Mouse (Mus musculus): ENCODE results near the gene Zmiz1. TPM values are rescaled to one million over a fixed set of nuclear protein-coding genes. Genes with fewer than 3 reads are reported as not detected.

The Zmiz1 gene
- total RNA-seq, 2 experiments from 2014 or later: 86.3 to 88.2 TPM

DNA sequence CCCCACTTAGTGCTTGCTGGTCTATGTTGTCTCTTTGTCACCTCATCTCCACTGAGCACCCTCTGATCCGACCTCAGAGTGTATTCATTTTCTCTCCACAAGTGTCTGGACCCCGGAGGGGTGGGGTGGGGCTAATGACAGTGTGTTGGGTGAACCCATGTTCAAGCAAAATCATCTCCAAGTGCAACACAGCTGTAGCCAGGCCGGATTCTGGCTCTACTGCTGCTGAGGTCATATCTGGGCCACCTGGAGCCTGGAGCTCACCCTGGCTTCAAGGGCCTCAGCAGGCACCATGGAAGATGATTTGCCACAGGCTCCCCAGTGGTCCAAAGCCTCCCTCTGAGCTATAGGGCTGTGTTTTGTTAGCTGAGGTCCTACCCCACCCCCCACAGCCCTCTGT lies 52.6 kb downstream of the Zmiz1 start:
- no peak for DNase-seq (ENCODE audit: low spot score in 2 of 2)

DNA sequence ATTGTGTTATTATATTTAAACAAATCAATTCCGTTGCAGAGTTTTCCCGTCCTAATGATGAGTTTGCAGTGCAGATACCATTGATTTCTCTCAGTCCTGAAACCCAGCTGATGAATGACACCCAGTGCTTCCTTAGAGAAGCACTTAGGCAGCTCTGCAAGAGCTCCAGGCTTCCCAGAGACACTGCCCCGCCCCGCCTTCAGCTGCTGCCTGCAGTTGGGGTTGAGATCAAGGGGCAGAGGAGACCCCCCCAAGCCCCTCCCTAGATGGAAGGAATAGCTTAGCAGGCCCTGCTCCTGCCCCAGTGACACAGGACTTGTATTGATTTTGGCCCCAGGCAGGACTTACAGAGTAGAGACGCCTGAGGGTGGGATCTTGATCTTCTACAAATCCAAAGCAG lies 53.0 kb downstream of the Zmiz1 start:
- no peak for DNase-seq (ENCODE audit: low spot score in 2 of 2)

DNA sequence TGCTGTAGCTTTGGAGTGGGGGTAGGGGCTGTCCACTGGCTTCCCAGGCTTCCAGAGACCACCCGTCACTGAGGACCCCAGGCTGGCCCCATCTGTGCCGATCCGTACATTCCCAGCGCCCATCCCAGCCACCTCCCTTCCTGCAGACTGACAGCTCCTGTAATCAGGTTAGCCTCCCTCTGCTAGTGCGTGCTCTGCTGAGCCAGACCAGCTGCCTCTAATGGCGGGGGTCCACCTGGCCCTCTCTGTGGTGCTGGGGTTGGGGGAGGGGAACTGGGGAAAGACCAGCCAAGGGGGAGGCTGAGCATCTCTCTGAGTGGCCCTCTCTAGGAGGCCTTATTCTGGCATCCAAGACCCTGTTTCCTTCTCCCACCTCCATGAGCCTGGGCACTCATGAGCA lies 53.8 kb downstream of the Zmiz1 start:
- no peak for DNase-seq (ENCODE audit: low spot score in 2 of 2)

DNA sequence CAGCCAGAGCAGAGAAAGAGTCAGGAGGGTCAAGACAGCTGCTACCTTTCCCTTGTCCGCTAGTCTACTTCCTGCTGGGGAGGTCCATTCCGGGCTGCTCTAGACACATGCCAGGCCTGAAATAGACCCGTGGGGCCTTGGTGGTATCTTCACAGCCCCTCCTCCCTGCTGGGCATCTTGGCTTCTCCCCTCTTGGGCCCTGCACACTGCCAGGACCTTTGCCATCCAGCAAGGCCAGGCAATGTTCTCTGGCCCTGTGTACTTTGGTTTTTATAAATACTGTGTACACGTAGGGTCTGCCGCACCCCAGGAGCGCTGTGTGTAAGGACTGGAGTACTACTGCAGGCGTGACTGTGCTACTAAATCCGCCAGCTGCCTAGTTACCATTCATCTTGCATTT lies 54.5 kb downstream of the Zmiz1 start:
- DNase-seq (ENCODE audit: low spot score in 2 of 2): no peak

DNA sequence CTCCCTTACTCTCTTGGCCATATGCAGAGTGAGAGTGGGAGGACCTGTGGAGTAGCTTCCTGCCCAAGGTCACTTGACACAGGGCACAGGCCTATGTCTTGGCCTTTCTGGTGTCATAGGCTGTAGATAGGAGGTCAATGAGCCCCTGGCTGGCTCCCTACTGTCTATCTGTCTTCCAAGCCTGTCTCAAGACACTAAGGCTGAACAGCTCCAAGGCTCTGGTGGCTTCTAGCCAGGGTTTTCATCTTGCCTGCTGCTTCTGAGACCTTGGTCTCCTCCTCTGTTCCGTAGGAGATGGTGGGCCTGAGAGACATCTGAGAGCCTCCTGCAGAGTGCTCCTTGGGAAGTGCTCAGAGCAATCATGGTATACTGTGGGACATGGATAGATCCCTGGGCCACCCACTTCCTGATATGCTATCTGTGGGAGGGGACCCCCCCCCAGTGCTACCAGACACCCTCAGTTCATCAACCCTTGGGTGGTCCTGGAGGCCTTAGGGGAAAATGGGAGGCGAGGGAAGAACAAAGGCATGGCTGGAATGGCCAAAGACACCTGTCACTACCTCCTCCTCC lies 56.0 kb downstream of the Zmiz1 start:
- no peak for DNase-seq (ENCODE audit: low spot score in 2 of 2)

DNA sequence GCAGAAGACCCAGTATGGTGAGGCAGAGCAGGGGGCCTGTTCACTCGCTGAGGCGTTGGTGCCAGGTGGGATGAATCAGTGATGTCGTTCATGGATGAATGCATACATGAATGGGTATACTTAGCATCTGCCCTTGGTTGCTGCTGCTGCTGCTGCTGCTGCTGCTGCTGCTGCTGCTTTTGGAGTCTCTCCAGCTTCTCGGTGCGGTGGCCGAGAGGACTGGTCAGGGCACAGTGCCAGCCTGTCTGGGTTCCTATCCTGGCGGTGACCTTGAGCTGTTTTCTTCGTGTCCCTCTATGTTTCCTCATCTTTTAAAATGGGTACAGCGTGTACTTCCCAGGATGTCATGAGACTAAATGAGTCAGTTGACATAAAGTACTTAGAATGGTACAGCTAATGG lies 56.9 kb downstream of the Zmiz1 start:
- no peak for DNase-seq (ENCODE audit: low spot score in 2 of 2)

DNA sequence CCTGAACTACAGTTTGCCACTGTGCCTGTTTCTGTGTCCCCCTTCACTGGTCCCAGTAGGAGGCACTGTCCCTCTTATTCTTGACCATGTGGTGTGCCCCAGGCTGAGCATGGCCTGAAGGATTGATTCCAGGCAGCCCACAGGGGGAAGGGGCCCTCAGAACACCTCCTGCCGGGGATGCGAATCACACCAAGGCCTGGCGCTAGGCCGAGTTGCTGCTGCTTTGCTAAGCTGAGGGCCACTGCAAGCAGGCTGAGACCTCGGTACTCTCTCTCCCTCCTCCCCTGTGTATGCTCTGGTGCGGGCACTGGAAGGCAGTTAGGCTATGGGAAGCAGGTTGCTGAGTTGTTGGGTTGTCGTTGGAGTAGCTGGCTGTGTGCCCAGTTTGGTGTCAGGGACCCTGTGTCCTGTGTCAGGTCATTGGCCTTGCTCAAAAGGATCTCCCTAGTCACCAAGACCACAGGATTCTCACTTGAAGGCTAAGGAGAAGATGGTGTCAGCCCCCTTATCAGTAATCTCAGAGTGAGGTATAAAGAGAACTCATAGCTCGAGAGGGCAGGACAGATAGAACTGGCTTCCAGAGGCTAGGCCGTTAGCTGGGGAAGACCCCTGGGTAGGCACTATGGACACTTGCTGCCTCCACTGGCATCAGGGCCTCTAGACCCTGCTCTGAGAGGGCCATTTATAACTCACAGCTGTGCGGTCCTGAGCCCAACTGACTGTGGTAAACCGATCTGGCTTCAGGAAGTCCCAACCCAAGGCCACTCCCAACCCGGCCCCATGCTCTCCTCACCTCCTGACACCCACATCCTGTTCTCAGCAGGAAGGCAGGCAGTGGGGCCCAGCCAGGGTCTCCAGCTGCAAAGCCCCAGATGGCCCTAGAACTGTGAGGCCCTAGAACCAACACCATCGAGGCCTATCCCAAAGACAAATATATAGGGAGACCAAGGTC lies 57.9 kb downstream of the Zmiz1 start:
- DNase-seq (ENCODE audit: low spot score in 2 of 2): no peak

DNA sequence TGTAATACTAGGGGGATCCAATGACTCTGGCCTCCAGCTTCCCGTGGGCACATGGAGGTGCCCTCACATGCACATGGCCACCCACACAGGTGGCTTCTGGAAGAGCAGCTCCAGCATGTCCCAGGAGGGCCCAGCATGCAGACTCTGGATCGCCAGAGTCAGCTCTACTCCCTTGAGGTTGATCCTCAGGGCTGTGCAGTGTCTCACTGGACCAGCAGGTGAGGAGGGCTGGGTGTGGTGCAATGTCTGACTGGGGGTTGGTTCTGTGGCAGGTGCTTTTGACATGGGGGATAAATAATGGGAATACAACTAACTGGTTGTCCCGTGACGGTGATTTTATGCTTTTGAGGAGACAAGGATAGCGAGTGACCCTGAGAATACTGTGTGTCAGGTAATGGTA lies 59.7 kb downstream of the Zmiz1 start:
- DNase-seq (ENCODE audit: low spot score in 2 of 2): no peak

DNA sequence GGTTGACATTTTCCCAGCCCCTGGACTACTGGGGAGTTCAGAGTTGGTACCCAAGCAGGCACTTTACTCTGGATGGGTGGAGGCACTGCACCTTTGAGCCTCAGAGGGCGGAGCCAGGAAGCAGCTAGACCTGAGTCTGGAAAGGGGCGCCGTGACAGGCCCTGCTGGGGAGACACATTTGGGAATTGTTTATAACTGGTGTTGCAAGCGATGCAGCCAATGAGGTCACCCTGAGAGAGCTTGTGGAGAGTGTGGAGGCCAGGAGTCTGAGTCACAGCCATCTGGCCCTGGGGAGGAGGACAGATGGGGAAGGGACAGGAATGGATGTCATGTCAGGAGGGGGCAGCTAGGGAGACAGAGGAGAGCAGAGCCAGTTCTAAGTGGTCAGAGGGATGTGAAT lies 60.7 kb downstream of the Zmiz1 start:
- peak in 1 of 2 experiments; percentile 44 for DNase-seq (ENCODE audit: low spot score in 2 of 2)

DNA sequence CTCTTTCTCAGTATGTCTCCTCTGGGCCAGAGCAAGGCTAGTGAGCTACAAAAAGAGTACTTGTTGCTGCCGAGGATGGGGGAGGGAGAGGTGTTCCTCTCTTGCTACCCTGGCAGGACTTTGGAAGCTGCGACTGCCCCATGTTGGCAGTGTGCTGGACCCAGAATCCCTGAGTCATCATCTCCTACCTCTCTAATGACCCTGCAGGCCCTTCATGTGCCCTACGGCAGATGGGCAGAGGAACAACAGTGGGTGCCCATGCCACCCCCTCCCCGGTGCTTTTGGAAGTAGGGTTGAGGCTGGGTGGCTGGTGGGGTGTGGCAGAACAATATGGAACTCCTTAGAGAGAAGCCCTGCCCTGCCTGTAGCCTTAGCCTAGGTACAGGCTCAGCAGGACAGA lies 61.6 kb downstream of the Zmiz1 start:
- no peak for DNase-seq (ENCODE audit: low spot score in 2 of 2)

DNA sequence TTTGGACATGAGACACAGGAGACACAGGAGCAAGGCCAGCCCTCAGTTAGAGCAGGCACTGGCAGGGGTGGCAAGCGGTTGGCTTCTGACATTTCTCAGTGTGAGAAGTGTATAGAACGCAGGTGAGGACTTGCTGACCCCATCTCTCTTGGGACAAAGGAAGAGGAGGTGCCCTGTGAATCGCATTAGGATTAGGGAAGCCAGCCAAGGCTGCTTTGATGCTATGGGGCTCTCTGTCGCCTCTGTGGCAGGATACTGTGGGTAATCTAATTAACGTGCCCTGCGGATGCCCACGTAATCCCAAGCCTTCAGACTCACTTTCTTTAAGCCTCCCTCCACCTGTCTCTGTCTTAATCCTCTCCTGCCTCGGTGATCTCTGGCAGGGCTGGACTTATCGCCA lies 62.0 kb downstream of the Zmiz1 start:
- DNase-seq (ENCODE audit: low spot score in 2 of 2): no peak

DNA sequence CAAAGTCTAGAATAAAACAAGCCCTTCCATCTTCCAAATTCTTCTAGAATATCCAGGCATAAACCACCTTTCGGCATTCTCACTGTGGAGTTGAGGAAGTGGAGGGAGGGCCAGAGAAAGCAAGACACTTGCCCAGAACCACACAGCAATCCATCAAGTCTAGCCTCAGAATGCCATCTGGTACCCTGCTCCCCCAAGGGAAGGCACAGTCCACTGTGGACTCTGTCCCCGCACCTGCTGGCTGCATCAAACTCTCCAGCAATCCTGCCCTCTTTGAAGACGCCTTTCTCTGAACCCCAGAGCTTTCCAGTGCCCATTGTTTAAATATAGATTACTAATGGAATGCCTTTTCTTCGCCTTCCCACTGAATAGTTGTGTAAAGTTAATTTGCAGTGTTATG lies 62.5 kb downstream of the Zmiz1 start:
- no peak for DNase-seq (ENCODE audit: low spot score in 2 of 2)

DNA sequence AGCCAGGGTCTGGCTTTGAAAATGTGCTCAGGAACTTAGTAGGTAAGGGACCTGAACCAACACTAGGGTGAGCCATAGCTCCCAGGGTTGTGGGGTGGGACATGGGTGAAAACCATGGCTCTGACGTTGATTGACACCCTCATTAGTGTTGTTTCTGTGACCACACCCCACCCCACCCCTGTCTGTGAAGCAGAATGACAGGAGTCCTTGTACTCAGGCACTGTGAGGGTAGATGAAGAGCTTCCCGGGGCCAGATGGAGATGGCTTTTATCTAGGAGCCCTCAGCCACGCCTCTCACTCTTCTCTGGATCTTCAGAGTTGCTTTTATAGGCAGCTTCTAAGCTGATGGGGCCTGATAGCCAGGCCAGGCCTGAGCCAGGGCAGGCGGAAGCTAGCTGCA lies 63.4 kb downstream of the Zmiz1 start:
- DNase-seq (ENCODE audit: low spot score in 2 of 2): no peak

DNA sequence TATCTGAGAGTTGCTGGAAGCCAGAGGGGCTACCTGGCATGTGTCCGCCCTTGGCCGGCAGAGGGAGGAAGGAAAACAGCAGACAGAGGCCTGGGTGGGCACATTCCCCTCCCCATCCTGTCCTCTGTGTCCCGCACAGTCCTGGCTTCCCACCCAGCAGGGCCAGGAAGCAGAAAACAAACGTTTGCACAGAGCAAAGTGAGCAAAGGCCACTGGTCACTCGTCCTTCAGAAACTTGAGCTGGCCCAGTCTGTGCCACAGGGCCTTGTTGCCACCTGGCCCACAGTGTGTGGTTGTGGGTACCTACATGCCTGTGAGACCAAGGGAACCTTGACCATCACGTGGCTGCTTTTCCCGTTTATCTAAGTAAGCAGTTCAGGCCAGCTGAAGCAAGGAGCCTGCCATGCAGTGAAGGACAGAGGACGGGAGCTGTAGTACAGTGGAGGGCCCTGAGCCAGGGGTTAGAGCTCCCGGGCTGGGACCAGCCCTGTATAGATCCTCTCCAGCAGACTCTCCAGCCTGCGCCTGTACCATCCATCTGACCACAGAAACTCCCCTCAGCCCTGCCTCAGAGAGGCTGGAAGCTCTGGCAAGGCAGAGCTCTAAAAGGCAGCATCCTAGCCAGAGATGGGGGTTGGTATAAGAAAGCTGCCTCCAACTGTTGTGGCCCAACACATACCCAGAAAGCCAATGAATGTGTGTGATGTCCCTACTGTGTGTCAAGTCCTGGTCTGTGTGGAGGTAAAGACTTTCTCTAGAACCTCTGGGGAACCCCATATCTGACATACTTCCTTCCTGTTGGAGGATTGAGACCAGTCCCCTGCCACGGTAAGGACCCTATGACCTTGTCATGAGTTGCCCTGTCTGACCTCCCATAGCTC lies 64.5 kb downstream of the Zmiz1 start:
- no peak for DNase-seq (ENCODE audit: low spot score in 2 of 2)

DNA sequence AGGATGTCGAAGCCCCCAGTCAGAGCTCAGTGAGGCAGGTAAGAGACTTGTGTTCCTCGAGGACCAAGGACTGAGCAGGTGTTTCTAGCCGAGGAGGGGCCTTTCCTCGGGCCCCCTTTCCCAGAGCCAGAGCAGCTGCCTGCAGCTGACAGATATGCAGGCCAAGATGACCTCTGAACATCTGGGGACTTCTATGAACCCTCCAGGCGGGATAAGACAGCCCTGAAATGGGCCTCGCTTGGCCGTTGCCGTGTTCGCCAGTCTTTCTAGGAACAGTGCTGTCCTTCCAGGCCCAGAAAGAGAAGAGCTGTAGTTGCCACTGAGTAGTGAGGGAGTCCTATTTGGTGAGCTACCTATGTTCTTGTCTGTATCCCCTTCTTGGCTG lies 65.1 kb downstream of the Zmiz1 start:
- DNase-seq (ENCODE audit: low spot score in 2 of 2): no peak

DNA sequence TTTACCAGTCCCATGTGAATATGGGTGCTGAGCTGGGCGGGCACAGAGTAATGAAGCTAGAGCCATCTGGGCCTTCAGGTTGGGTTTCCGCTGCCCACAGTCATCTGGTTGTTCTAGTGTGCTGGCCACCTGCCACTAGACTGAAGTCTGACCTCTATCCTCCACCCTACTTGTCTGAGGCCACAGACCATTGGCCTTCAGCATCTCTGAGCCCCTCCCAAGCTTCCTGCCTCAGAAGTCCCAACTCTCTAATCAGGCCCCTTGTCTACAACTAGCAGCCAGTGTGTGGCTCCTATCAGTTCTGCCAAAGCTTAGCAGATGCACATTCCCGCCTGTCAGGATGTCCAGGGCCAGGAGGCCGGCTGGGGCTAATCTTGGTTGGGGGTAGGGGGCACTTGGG lies 65.9 kb downstream of the Zmiz1 start:
- DNase-seq (ENCODE audit: low spot score in 2 of 2): no peak

DNA sequence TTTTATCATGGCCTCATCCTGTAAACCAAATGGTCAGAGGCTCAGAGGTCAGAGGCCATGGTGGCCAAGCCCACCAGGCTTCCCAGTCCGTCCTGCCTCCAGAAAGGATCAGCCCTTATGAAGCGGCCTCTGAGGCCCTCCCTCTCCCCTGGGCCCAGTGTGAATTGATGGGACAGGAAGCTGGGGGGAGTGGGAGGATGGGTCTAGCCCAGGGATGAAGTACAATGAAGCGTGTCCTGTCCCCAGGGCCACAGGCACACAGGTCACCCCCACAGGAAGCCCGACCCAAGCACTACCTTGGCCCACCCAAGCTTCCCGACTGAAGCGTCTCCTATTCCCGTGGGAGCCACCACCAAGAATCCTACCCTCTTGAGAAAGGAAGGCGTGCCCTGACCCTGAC lies 66.7 kb downstream of the Zmiz1 start:
- no peak for DNase-seq (ENCODE audit: low spot score in 2 of 2)

DNA sequence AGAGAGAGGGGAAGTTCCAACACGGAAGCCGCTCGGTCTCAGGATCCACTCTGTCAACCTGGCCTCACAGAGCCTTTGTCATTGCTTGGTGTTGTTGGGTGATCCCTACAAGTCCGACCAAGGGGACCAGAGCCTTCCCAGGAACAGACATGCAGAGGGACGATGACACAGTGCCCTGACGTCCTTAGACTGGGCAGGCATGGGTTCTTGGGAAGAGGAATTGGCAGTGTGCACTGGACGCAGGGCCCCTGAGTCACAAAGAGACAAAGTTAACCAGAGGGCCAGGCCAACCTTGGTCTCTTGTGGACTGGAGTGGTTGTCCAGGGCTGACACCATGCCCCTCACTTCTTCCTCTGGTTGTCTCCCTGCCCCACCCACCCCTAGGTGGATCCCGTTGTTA lies 67.9 kb downstream of the Zmiz1 start:
- no peak for DNase-seq (ENCODE audit: low spot score in 2 of 2)

DNA sequence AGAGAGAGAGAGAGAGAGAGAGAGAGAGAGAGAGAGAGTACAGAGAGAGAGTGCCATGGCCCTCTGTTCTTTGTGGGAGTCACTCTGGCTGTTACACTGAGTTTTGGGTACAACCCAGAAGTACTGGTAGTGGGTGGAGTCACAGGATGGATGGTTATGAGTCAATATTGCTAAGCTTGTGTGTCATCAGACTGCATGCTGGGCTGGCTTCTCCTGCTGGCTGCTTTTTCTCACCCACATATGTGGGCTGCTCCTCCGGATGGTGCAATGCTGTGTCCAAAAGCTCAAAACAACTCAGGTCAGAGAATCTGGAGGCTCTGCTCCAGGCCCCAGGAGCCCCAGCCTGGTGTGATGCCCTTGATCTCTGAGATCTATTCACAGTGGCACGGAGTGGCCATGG lies 68.3 kb downstream of the Zmiz1 start:
- peak; percentile 78 to 89 for DNase-seq (ENCODE audit: low spot score in 2 of 2)

DNA sequence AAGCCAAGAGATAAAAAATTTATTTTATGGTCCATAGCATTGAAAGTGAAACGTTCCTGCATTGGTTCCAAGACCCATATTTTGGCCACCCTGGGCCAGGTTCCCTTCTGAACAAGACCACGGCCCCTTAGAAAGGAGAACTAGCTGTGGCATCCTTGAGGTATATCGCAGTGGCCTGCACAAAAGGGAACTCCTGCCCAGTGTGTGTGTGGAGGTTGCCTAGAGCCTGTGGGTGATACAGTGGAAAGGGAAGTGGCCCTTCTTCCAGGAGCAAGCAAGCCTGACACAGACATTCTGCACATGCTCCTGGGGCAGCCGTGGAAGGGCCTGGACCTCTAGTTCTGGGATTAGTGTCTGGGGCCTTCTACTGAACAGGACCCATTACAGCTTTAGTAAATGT lies 71.4 kb downstream of the Zmiz1 start:
- no peak for DNase-seq (ENCODE audit: low spot score in 2 of 2)

DNA sequence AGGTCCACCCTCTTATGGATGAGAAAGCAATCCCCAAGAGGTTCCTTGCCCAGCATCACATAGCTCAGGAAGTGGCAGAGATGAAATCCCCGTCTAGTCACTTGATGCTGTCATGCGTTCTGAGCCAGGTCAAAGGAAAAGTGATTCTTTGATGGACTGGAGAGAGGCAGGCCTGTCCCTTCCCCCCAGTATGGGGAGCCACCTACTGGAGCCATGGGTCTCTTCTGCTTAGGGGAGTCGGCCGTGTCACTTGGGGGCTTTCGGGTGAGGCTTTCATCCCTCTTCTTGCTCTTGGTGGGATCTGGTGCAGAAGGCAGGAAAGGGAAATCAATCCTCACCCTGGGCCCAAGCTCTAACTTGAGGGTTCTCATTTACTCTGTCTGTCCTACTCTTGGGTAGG lies 71.8 kb downstream of the Zmiz1 start:
- DNase-seq (ENCODE audit: low spot score in 2 of 2): no peak

DNA sequence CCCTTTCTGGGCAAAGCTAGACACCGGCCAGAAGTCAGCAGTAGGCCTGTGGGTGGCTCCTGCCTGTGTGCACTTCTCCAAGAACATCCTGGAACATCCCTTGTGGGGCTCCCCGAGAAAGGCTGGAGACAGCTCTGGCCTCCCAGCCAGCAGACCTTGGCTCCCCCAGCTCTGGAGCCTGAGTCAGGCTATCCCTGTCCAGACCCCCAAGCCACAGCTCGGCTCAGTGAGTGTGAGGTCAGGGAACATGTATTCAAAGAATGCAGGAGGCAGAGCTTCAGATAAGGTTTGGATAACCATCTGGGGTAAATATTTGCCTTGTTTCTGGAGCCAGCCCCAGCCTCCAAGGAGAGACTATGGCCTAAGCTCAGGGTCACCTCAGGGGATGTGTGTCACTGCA lies 74.0 kb downstream of the Zmiz1 start:
- no peak for DNase-seq (ENCODE audit: low spot score in 2 of 2)

Measured in layer of hippocampus, adult 18-20 months (tissue).